Mouse (Mus musculus) gastrocnemius, postnatal 14 days (tissue): ENCODE measurements around the gene Habp4. TPM values are rescaled to one million over a fixed set of nuclear protein-coding genes. Genes with fewer than 3 reads are reported as not detected.

ENCODE experiments used
- DNase-seq: peaks from one replicate; pipeline ENCODE4 v3.0.0; 2021; ENCODE audit warnings: mixed read lengths
- intact Hi-C: fragments of 180-260 bp; cut with DNase I; formaldehyde crosslinking; loops from one replicate; pipeline ENCODE4 v1.15.1; 2025; ENCODE audit warnings: low total_unique reads
- total RNA-seq, 2 experiments: library from RNA; stranded (reverse); gene quantifications; 2 replicates each; pipeline ENCODE4 v1.2.3; 2021

Gene Habp4
- total RNA-seq, 2 experiments from 2014 or later: 19.6 to 24.4 TPM

GRCm38 (mm10) chr13:64163147-64163715 lies 1.6 kb downstream of the Habp4 start:
- intact Hi-C loops: no loop called here
- no peak for DNase-seq

- intact Hi-C loops: no loop called here
- DNase-seq: no peak
Observed at GRCm38 (mm10) chr13:64169746-64170145, 8.1 kb downstream of the Habp4 start.

- intact Hi-C loops: no loop called here
- DNase-seq: no peak
Observed at GRCm38 (mm10) chr13:64178000-64178399, 16.4 kb downstream of the Habp4 start.

- no peak for DNase-seq
- intact Hi-C loops: no loop called here
Observed at GRCm38 (mm10) chr13:64178746-64179652, 17.4 kb downstream of the Habp4 start.

GRCm38 (mm10) chr13:64180300-64180699 lies 18.7 kb downstream of the Habp4 start:
- intact Hi-C loops: loop anchor here (10.0 kb wide), 1 partner anchor 125 kb away; no protein-coding TSS in a partner anchor
- DNase-seq: no peak

GRCm38 (mm10) chr13:64180888-64181287 lies 19.3 kb downstream of the Habp4 start:
- peak; percentile 26 for DNase-seq
- intact Hi-C loops: loop anchor here (10.0 kb wide), 1 partner anchor 124 kb away; no protein-coding TSS in a partner anchor

- intact Hi-C loops: loop anchor here (10.0 kb wide), 1 partner anchor 123 kb away; no protein-coding TSS in a partner anchor
- no peak for DNase-seq
Observed at GRCm38 (mm10) chr13:64182091-64182490, 20.5 kb downstream of the Habp4 start.

GRCm38 (mm10) chr13:64183583-64183982 lies 22.0 kb downstream of the Habp4 start:
- intact Hi-C loops: loop anchor here (10.0 kb wide), 1 partner anchor 121 kb away; no protein-coding TSS in a partner anchor
- no peak for DNase-seq

- DNase-seq: no peak
- intact Hi-C loops: loop anchor here (10.0 kb wide), 1 partner anchor 120 kb away; no protein-coding TSS in a partner anchor
Observed at GRCm38 (mm10) chr13:64184361-64184760, 22.7 kb downstream of the Habp4 start.

GRCm38 (mm10) chr13:64185176-64185575 lies 23.6 kb downstream of the Habp4 start:
- DNase-seq: no peak
- intact Hi-C loops: loop anchor here (10.0 kb wide), 1 partner anchor 120 kb away; no protein-coding TSS in a partner anchor

- intact Hi-C loops: loop anchor here (10.0 kb wide), 1 partner anchor 119 kb away; no protein-coding TSS in a partner anchor
Observed at GRCm38 (mm10) chr13:64185586-64185985, 24.0 kb downstream of the Habp4 start.

GRCm38 (mm10) chr13:64186516-64186915 lies 24.9 kb downstream of the Habp4 start:
- no peak for DNase-seq
- intact Hi-C loops: loop anchor here (10.0 kb wide), 1 partner anchor 118 kb away; no protein-coding TSS in a partner anchor

More at GRCm38 (mm10) chr13:64185586-64185985, 24.0 kb downstream of the Habp4 start:
- no peak for DNase-seq

GRCm38 (mm10) chr13:64187065-64187464 lies 25.4 kb downstream of the Habp4 start:
- DNase-seq: no peak
- intact Hi-C loops: loop anchor here (10.0 kb wide), 1 partner anchor 118 kb away; no protein-coding TSS in a partner anchor

- DNase-seq: no peak
- intact Hi-C loops: no loop called here
Observed at GRCm38 (mm10) chr13:64197899-64198298, 36.3 kb downstream of the Habp4 start.

- DNase-seq: no peak
- intact Hi-C loops: no loop called here
Observed at GRCm38 (mm10) chr13:64198310-64198709, 36.7 kb downstream of the Habp4 start.

- no peak for DNase-seq
- intact Hi-C loops: no loop called here
Observed at GRCm38 (mm10) chr13:64200911-64201310, 39.3 kb downstream of the Habp4 start.

GRCm38 (mm10) chr13:64204726-64205125 lies 43.1 kb downstream of the Habp4 start:
- DNase-seq: no peak
- intact Hi-C loops: no loop called here

- intact Hi-C loops: no loop called here
- DNase-seq: no peak
Observed at GRCm38 (mm10) chr13:64205186-64205585, 43.6 kb downstream of the Habp4 start.

GRCm38 (mm10) chr13:64208146-64208545 lies 46.5 kb downstream of the Habp4 start:
- DNase-seq: no peak
- intact Hi-C loops: no loop called here

GRCm38 (mm10) chr13:64211995-64212603 lies 50.5 kb downstream of the Habp4 start:
- DNase-seq: no peak
- intact Hi-C loops: no loop called here
